Mouse (Mus musculus): Measurements from ENCODE around the gene Sytl3. TPM values are rescaled to one million over a fixed set of nuclear protein-coding genes. Genes with fewer than 3 reads are reported as not detected.
A peak's percentile ranks its signal among the peaks of the same experiment; 100 is the strongest.

Gene Sytl3
- total RNA-seq, 1 experiment from 2014 or later, result 0.24 TPM

DNA sequence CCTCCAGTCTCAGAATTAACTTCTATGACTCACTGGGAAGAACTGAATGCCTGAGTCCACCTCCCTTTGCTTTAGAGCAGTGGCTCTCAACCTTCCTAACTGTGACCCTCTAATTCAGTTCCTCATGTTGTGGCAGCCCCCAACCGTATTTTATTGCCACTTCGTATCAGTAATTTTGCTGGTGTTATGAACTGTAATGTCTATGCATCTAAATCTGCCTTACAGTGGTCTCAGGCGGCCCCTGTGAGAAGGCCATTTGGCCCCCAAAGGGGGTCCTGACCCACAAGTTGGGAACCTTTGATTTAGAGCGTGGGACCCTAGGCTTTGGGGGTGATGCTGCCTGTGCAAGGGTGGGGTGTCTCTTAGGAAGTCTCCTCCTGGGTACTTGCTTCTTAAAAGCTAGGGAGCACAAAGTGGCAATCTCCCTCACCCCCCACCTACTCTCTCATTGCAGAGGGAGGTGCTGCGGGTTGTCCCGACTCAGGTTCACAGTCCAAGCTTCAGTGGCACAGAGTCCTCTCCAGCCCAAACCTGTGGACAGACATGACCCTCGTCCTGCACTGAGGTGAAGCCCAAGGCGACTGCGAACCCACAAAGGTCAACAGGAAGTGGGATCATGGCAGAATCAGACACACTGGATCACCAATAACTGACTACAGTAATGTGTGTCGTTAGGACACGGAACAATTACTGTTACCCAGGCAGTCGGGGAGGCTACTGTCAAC lies 78.5 kb downstream of the Sytl3 start:
- no peak for DNase-seq

DNA sequence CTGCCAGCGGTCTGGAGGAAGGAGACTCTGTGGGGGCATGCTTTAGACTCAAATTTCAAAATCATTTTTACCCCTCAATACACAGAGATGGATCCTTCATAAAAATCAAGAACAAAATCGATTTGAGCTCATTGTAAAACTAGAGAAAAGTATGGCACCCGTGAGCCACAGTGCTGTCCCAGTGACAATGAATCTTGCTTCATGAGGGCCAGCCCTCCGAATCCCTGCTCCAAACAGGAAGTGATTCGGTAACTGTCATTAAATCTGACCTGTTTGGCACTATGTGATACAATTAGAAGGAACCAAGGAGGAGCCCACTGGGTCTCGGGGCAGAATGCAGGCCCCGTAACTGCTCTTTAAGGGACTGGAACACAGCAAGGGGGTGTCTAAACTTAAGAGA lies 79.9 kb downstream of the Sytl3 start:
- no peak for DNase-seq

DNA sequence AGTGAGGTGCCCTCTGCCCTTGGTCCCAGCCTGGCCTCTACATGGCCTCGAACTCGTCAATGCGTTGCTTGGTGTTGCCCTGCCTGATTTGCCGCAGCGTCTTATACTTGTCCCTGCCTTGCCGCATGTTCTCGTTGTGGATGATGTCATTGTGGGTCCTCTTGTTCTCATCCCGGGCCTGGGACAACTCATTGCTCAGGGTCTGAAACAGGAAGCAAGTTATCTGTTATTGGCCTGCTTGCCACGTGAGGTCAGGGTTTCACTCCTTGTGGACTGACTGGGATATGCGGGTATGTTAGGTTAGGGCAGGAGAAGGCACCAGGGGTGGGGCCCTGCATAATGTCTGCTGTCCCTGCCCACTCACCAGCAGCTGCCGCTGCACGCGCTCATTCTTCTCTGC lies 80.4 kb downstream of the Sytl3 start:
- DNase-seq, result no peak

DNA sequence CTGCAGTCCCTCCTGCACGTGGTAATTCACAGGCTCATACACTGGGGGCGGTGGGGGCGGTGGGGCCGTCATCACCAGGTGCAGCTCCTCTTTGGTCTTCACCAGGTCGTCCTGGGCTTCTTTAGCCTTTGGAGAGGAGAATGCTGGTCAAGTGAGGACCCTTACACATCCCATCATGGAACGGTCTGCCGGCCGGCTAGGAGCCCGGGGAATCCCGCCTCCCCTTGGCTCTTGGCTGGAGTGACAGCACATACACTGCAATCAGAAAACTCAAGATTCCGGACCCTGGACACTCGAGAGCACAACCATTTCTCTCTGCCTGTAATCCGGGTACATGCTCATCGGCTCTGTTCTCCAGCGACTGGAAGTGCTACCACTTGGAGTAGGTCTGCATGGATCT lies 80.9 kb downstream of the Sytl3 start:
- no peak for DNase-seq

DNA sequence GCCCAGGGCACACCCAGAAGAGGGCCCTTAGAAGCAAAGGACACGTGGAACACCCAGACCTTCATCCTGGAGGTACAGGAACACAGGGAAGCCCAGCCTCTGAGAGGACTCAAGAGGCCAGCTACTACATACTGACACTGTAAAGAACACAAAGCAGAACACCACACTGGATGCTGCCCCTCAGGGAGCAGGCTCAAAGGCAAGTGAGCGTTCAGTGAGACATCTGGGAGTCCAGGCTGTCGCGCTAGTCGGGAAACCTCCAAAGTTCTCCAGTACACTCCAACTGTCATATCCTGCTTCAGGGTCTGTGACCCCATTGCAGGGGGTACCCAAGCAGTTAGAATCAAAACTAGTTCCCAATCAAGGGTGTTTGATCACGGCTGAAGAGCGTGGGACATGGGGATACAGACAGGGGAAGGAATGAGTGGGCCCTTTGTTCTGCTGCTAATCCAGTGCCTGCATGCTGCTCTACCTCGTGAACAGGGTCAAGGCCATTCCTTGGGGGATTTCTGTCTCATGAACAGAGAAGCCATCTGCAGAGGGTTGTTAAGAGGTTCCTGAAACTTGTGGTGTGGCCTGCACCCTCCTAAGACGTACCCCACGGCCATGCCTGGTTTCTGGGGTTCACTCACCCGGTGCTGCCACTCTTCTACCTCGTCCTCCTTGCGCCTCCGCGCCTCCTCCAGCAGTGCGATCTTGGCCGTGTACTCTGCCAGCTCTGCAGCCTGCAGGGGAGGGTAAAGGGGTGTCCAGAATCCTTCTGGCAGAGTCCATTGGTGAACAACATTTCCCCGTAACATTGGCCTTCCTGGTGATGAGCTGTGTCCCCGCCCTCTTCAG lies 81.7 kb downstream of the Sytl3 start:
- DNase-seq, result no peak

DNA sequence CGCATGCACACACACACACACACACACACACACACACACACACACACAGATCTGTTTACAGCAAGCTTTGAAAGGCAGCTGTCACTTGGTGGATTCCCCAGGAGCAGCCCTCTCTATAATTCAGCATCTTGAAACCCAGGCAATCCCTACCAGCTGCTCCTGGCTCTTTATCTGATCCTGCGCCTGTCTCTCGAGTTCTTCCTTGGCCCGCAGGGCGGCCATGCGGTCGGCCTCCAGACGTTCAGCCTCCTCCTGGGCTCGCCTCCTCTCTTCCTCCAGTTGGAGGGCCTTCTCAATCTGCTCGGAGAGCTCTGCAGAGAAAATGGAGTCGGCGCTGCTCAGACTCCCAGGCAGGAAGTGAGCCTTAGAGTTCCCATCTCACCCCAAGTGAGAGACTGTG lies 82.4 kb downstream of the Sytl3 start:
- no peak for DNase-seq

DNA sequence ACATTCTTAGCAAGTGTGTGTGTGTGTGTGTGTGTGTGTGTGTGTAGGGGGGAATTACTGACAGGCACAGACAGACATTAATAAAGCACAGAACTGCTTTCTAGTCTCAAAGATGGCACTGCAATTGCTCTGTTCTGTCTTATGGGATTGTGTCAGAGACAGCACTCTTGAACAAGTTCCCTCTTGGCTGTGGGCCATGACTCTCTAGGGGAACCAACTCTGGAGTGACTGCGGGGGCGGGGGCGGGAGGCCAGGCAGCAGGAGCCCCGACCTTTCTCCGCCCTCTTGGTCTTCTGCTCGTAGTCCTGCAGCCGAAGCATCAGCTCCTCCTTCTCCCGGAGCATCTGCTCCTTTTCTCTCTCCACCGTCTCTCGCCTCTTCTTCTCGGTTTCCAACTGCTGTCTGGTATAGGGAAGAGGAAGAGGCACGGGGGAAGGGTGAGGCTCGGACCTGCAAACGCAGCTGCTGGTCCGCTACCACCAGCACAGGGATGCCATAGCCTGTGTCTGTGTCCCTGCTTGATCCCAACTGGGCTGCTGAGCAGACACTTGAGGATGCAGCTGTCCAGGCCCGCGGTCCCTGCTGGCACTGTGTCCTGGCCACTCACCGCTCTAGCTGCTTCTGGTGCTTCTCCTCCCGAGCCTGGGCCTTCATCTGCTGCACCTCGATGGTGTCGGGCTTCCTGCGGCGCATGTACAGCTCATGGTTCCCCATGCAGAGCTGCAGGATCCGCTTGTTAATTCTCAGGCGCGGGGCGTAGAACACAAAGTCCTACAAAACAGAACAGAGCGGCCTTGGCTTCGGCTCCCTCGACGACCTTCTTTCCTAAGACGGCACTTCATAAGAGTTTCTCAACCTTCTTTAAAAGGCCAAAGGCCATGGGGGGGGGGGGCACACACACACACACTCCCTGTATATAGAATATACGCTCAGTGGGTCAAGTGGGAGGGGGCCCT lies 83.5 kb downstream of the Sytl3 start:
- no peak for DNase-seq

DNA sequence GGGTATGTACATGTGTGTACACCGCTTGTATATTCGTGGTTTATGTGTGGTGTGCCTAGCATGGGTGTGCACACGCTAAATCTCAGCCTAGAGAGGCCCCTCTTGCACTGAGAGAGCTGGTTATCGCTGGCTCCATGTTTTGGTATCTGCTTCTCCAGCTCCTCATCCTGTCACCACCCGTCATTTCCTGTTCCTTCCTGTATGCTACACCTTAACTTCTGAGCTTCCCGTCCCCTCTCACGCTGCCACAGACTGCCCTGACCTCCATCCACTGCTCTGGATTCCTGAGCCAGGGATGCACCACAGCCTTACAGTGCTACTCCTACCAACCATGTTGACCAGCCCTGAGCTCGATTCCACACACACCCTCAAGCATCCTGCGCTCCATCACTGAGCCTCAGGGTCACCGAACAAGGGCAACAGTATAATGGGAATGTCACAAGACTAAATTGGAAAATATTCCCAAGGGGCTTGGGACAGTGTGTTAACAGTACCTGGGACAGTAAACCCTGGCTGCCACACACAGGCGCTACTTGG lies 84.2 kb downstream of the Sytl3 start:
- no peak for DNase-seq

DNA sequence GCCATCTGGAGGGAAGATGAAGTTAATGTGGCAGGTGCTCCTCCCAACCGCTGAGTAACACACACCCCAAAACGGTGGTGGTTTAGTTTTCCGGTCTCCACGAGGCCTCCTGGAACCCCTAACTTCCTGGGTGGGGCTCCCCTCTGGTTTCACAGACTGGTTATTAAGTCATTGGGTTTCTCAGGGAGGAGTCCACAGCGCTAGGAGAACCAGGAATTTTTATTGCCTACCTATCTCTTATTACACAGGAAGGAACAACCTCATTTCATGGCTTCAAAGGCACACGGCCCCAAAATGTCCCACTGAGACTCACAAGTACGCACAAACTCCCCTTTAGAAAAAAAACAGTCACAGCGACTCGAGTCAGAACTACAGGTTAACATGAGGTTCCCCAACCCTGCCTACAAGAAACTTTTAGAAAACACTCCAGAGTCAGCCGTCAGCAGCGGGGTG lies 84.9 kb downstream of the Sytl3 start:
- no peak for DNase-seq

DNA sequence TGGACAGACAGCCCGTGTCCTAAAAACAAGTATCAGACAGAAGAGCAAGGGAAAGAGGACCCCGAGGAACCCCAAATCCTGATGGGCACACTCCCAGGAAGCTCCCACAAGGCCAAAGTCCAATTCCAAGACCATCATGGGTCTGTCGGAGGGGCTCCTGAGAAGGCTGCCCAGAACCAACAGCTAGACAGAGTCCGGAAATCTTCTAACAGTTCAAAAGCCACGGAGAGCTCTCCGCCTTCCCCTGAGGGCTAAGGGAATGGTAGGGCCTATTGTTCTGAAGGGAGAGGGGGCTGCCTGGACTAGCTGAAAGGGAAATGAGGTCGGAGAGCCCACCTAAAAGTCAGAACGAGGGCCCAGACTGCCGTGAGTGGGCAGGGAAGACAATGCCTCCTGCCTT lies 85.5 kb downstream of the Sytl3 start:
- no peak for DNase-seq

DNA sequence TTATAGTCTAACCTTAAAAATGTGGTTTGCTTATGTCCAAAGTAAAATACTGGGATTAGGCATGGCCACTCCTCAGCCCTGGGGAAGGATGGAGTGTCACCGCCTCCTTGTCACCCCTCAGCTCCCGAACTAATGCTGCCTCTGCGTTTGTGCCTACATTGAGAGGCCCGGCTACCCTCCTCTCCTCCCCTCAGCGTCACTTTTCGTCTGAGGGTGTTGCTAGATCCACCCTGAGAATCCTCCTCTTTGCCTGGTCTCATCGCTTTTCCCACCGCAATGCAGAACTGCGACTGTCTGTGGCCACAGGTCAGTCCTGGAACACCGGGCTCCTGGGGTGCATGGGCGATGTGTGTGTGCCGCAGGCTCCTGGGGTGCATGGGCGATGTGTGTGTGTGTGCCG lies 86.0 kb downstream of the Sytl3 start:
- no peak for DNase-seq

DNA sequence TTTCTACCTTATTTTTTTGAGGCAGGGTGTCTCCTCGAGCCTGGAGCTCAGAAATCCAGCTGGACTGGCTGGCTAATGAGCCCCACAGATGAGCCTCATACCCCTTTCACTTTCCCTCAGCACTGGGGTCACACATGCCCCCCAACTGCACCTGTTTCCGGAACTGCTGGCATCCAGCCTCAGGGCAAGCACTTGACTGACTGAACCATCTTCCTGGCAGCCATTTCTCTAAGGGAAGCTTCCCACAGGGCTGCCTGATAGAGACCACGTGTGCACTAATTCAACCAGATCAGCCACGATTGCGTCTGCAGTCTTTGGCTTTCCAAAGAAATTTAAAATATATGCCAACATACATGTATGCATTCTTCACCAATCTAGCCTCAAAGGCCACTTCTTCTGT lies 86.6 kb downstream of the Sytl3 start:
- no peak for DNase-seq

DNA sequence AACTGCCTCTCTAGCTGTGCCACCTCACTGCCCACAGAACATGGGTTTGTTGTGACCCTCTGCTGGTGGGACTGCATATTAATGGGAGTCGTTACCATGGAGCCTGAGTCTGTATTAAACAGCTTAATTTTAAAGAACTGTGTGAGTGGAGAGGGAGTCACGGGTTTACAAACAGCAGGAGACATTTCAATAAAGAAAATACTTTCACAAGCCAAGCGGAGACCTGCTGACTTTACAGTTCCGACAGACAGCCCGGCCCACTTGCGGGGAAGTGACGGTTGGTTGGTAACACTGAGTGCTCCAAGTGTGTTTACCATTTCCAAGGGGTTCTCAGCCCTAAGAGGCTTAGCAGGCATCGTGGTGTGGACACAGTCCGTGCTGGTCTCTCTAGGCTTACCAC lies 87.1 kb downstream of the Sytl3 start:
- DNase-seq, result no peak

DNA sequence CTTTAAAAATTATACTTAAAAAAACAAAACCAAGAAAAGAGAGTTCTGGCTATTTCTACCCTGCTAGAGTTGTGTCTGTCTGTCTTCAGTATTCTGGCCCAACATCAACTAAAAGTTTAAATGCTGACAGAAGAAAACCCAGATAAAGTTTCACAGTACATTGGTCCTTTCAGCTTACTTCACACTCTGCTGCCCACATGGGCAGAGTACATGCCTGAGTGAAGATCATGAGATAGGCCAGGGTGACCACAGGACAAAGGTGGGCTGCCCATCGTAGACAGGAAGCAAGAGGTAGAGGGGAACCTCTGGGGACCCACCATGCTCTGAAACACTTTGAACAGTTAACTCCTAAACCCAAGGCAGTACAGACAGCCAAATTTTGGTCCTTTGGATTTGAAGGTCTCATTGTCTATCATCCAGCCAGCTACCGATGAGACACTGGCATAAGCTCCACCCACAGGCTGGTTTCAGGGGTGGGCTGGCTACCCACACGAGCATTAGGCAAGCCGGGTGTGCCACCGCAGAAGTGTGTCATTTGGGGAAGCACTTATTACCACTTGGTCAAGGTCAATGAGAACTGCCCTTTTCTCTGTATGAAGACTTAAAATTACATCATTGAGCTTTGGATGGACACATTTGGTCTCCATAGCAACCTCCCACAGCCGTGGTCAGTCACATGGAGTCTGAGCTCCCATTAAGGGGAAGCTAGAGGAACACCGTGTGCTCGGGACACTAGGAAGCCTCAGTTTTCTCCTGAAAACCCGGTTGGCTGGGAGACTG lies 87.7 kb downstream of the Sytl3 start:
- DNase-seq, result no peak

DNA sequence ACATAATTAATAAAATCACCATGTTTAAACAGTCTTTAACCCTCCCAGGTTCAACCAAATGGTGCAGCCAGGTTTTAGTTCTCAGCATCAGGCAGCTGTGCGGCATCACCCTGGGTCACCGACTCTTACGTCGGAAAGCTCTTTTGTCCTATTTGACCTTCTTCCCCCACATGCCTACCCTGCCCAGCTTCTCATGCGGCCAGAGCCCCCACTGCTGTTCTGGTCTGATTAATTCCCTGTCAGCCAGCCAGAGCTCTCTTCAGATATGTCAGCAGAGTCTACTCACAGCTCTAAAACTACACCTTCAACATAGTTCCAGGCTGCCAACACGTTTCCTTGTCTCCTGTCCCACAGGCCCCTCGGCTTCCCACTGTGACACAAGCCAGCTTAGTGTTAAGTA lies 88.6 kb downstream of the Sytl3 start:
- DNase-seq, result no peak

DNA sequence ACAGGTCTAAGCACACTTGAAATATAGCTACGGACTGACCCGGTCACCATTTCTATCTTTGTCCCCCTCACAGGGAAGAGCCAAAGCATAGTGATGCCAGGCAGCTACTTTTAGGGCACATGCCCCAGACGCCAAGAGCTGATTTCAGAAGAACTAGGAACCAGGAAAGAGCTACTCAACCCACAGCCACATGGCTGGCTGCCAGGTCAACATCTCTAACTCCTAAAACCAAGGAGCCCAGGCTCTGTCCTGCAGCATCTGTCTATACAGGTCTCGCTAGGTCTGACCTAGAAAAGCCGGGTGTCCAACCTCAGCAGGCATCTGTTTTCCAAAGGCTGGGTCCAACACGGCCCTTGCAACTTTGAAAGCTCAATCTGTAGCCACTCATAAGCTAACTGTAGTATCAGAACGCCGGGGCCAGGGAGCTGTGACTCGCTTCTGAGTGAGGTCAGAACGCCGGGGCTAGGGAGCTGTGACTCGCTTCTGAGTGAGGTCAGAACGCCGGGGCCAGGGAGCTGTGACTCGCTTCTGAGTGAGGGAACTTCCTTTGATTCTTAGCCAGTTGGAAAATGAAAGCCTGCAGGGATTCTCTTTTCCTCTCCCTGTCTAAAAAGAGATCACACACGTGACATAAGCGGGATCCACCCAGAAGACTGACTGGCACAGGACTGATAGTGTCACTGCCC lies 90.0 kb downstream of the Sytl3 start:
- peak; percentile 65 for DNase-seq

DNA sequence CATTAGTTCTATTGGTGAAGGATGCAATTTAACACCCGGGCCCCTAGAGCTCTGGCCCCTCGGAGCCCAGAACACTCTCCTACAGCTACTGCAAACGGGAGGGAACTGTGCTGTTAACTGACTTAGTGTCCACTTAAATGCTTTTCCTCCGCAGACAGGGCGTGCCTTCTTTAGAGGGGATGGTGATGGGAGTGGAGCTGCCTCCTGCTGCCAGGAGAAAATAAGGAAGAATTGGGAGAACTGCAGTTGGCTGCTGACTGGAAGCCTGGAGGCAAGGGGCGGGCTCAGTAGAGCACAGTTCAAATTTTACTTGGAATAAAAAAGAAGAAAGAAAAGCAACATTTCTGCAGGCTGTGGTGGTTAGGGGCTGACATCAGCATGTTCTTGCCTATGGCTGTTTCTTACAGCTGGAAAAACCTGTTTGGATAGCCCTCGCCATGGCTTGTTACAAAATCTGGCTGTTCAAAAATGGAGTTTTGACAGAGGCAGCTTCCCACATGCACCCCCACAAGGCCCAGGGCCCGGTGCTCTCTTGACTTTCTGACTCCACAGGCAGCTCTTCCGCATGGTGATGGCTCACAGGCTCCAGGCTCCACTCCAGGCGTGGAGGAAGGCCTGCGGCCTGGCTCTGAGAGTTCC lies 92.4 kb downstream of the Sytl3 start:
- DNase-seq, result no peak

DNA sequence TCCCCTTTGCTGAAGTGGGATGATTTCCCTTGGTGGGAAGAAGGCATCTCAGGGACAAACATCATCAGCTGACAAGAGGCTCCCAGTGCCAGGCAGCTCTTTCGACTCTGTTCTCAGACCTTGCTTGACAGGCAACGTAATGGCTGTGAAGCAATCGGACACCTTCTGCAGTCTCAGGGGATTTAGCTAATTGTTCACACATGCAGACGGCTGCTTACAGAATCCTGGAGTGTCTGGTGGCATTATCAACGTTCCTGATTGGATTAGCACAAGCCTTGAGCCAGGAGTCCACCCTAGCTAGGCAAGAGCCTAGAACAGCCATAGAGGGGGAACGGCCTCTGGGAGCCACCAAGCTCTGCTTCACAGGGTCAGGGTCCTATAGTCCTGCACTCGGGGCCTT lies 93.5 kb downstream of the Sytl3 start:
- DNase-seq, result no peak

DNA sequence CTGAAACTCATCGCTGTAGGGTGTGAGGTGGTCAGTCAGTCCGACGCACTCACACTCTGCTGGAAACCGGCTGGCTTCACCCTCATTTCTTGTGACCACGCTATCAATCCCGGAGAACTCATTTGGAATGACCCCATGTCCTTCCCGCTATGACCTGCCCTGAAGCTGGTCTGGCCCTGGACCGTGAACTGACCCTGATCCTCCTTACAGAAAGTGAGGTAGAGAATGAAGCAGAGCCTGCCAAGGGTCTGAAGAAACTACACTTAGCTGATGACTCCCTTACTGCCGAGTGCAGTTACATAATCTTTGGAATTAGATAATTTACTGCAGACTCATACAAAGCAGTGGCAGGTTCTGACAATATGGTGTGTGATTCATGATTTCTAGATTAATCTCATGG lies 96.3 kb downstream of the Sytl3 start:
- no peak for DNase-seq

DNA sequence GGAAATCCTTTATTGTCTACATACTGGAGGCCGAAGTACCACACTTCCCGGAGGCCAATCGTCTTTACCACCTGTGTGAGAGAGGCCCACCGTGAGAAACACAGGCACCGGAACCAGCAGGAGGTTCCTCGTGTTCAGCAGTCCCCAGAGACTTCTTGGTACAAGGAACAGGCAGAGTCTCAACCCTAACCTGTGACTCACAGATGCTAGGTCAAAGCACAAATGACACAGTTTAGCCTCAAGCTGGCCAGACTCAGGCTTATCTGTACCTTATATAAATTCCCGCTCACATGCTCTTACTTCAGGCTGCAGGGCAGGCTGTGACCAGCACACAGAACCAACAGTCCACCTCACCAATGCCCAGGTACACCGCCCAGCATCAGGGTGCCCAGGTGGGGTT lies 97.0 kb downstream of the Sytl3 start:
- no peak for DNase-seq
